ENCODE assay signal across 15 mouse cellular contexts in genomic region chr9:90166615-90167014, GRCm38 (mm10). TPM values are rescaled to one million over a fixed set of nuclear protein-coding genes. Genes with fewer than 3 reads are reported as not detected.
A peak's percentile ranks its signal among the peaks of the same experiment; 100 is the strongest.
DNase-seq lines count a peak whose midpoint lies in the region; ATAC-seq and TF ChIP-seq lines count a peak whose summit lies in the region.
"Had no signal": no experiment of that assay in that cellular context is flagged by ENCODE, and none has a peak within 500 bp of the region (broad histone marks: within the 10 kb centered on the region; RNA-seq: fewer than 3 reads in every experiment).

No protein-coding gene starts in this region.

- no peaks in the 10 kb centered on the region for H3K9me3 ChIP-seq in heart, embryonic 10.5 days
- H3K9me3 ChIP-seq in lung, postnatal 0 days (ENCODE audit: low read length) = no peaks in the 10 kb centered on the region
- H3K9me3 ChIP-seq: embryonic facial prominence, embryonic 12.5 days; forebrain, embryonic 10.5 days; liver, embryonic 13.5 days; neural tube, embryonic 15.5 days had no signal

- H3K27ac ChIP-seq in heart, embryonic 10.5 days = no peak overlapping the region
- no peak overlapping the region for H3K27ac ChIP-seq in lung, postnatal 0 days (ENCODE audit: low read length)
- H3K27ac ChIP-seq in thymus, adult 2 months (ENCODE audit: control insufficient read depth, insufficient read depth, low read length) = no peak overlapping the region
- H3K27ac ChIP-seq: embryonic facial prominence, embryonic 12.5 days; forebrain, embryonic 10.5 days; liver, embryonic 13.5 days; neural tube, embryonic 15.5 days had no signal

- no peak for TF ChIP-seq EP300 in lung, postnatal 0 days (IDR thresholded peaks at IDR 0.05)

- no peak overlapping the region for H3K4me3 ChIP-seq in heart, embryonic 10.5 days
- H3K4me3 ChIP-seq in lung, postnatal 0 days (ENCODE audit: low read depth, low read length) = no peak overlapping the region
- H3K4me3 ChIP-seq in thymus, adult 2 months (ENCODE audit: control insufficient read depth, insufficient read depth, low read length) = no peak overlapping the region
- H3K4me3 ChIP-seq: embryonic facial prominence, embryonic 12.5 days; forebrain, embryonic 10.5 days; liver, embryonic 13.5 days; neural tube, embryonic 15.5 days had no signal

- H3K4me1 ChIP-seq in heart, embryonic 10.5 days = 0 out of 2 replicates have a peak, but pooled peaks cover 12% of the 10 kb centered on the region
- H3K4me1 ChIP-seq in lung, postnatal 0 days (ENCODE audit: insufficient read depth, low read depth, low read length) = 0 out of 2 replicates have a peak, but pooled peaks cover 3% of the 10 kb centered on the region
- peaks cover 7% of the 10 kb centered on the region for H3K4me1 ChIP-seq in thymus, adult 2 months (replicated peaks; ENCODE audit: control insufficient read depth, insufficient read depth, low read length)

- TF ChIP-seq POLR2A in thymus, adult 2 months (IDR thresholded peaks at IDR 0.05; ENCODE audit: control insufficient read depth, extremely low read depth, insufficient read depth, low read length, poor library complexity) = no peak

- H3K27me3 ChIP-seq in heart, embryonic 10.5 days (ENCODE audit: insufficient read depth, poor library complexity, severe bottlenecking) = peaks cover 16% of the 10 kb centered on the region
- H3K27me3 ChIP-seq in lung, postnatal 0 days (replicated peaks; ENCODE audit: insufficient read depth, low read length) = no peaks in the 10 kb centered on the region
- peaks cover 10% of the 10 kb centered on the region; the same call in 1 of the 2 replicates for H3K27me3 ChIP-seq in thymus, adult 2 months (ENCODE audit: control insufficient read depth, insufficient read depth, low read length)
- H3K27me3 ChIP-seq: embryonic facial prominence, embryonic 12.5 days; neural tube, embryonic 15.5 days had no signal

- ATAC-seq in lung, postnatal 0 days = no peak

- peak; percentile 97 for DNase-seq in heart, adult 11 months
- no peak for DNase-seq in heart, embryonic 10.5 days (ENCODE audit: low spot score)
- DNase-seq in left cerebral cortex, postnatal 4 days = peak; percentile 46
- DNase-seq in left cerebral cortex, adult 18-20 months (ENCODE audit: low spot score in 2 of 2) = no peak
- peak; percentile 71 to 78 for DNase-seq in heart, postnatal 10 days
- no peak for DNase-seq in lung, postnatal 0 days (ENCODE audit: low spot score)
- no peak for DNase-seq in thymus, adult 2 months
- no peak for DNase-seq in cerebellum, adult 11 months
- DNase-seq: cerebellum, adult 9-11 months; liver, embryonic 13.5 days; thymus, postnatal 14 days had no signal

- WGBS in heart, embryonic 10.5 days = 76% methylated on average over 5 of the region's 5 CpGs
- 41% methylated on average over 5 of the region's 5 CpGs for WGBS in lung, postnatal 0 days
- 91% methylated on average over 5 of the region's 5 CpGs for WGBS in thymus, adult 2 months

- H3K9ac ChIP-seq in lung, postnatal 0 days (replicated peaks; ENCODE audit: low read depth) = no peak overlapping the region
- H3K9ac ChIP-seq: embryonic facial prominence, embryonic 12.5 days; liver, embryonic 13.5 days; neural tube, embryonic 15.5 days had no signal

- TF ChIP-seq CTCF in lung, postnatal 0 days (IDR thresholded peaks at IDR 0.05) = 0 out of 2 replicates have a peak, but pooled peaks have one; percentile 3
- TF ChIP-seq CTCF in thymus, adult 2 months (IDR thresholded peaks at IDR 0.05; ENCODE audit: borderline replicate concordance, control insufficient read depth, extremely low read depth, insufficient read depth, low read length, poor library complexity) = no peak

- no peak overlapping the region for H3K4me2 ChIP-seq in lung, postnatal 0 days (replicated peaks; ENCODE audit: low read depth, low read length)
- H3K4me2 ChIP-seq: embryonic facial prominence, embryonic 12.5 days; liver, embryonic 13.5 days; neural tube, embryonic 15.5 days had no signal

- intact Hi-C loops in left cerebral cortex, postnatal 4 days (cut with DNase I) = no loop called here
- intact Hi-C loops in heart, postnatal 10 days (cut with DNase I) = no loop called here

- peaks cover 3% of the 10 kb centered on the region; the same call in 1 of the 2 replicates for H3K36me3 ChIP-seq in heart, embryonic 10.5 days
- no peaks in the 10 kb centered on the region for H3K36me3 ChIP-seq in lung, postnatal 0 days (ENCODE audit: insufficient read depth, low read length)
- H3K36me3 ChIP-seq in thymus, adult 2 months (ENCODE audit: control insufficient read depth, insufficient read depth, low read length) = no peaks in the 10 kb centered on the region
- H3K36me3 ChIP-seq: liver, embryonic 13.5 days had no signal

RNA-seq across cellular contexts. Expression of gene Adamts7, which starts 3.7 kb away (rescaled TPM):
- polyA plus RNA-seq in heart, embryonic 10.5 days (2016; fragmentation: Nextera tagmentation; extraction: Ambion mirVana) = 5.6 and 7.0 TPM in 2 replicates
- 10 to 100 TPM in 1 of 2 experiments, 1 to 10 TPM in 1; 7.3 to 10.8 TPM for total RNA-seq in left cerebral cortex, postnatal 4 days (2021)
- total RNA-seq in left cerebral cortex, adult 18-20 months (2021) = under 1 TPM; 0.35 to 0.73 TPM
- 10 to 100 TPM; 21.8 to 24.0 TPM for total RNA-seq in heart, postnatal 10 days (2021)
- 4.1 and 5.4 TPM in 2 replicates for polyA plus RNA-seq in lung, postnatal 0 days (2015; fragmentation: Nextera tagmentation; extraction: Ambion mirVana)
- polyA plus RNA-seq in thymus, adult 2 months (2012; rRNA removed) = 3.5 and 5.0 TPM in 2 replicates
- total RNA-seq: megakaryocyte progenitor cell, adult 5-6 weeks had no signal

RNA-seq across cellular contexts. Expression of gene Morf4l1, which starts 52.0 kb away (rescaled TPM):
- polyA plus RNA-seq in heart, embryonic 10.5 days (2016; fragmentation: Nextera tagmentation; extraction: Ambion mirVana) = 430 and 475 TPM in 2 replicates
- 100 to 1,000 TPM; 436 to 445 TPM for total RNA-seq in left cerebral cortex, postnatal 4 days (2021)
- 100 to 1,000 TPM; 459 to 474 TPM for total RNA-seq in left cerebral cortex, adult 18-20 months (2021)
- total RNA-seq in heart, postnatal 10 days (2021) = 100 to 1,000 TPM; 292 to 311 TPM
- 283 and 290 TPM in 2 replicates for polyA plus RNA-seq in lung, postnatal 0 days (2015; fragmentation: Nextera tagmentation; extraction: Ambion mirVana)
- polyA plus RNA-seq in thymus, adult 2 months (2012; rRNA removed) = 93.0 and 104 TPM in 2 replicates

Comparison
In these comparisons a context has a peak if more than half of its experiments do, and no peak if none do; other contexts are left out.
1. DNase-seq: peak in heart, adult 11 months (single experiment), left cerebral cortex, postnatal 4 days (single experiment) and heart, postnatal 10 days (2 of 2); none in heart, embryonic 10.5 days (single experiment), left cerebral cortex, adult 18-20 months (0 of 2), lung, postnatal 0 days (single experiment), thymus, adult 2 months (single experiment) and cerebellum, adult 11 months (single experiment).
2. RNA of gene Adamts7, which starts 3.7 kb away (total RNA-seq): 21.8 to 24.0 TPM in heart, postnatal 10 days and 7.3 to 10.8 TPM in left cerebral cortex, postnatal 4 days; 0.35 to 0.73 TPM in left cerebral cortex, adult 18-20 months; every median in the first group is over 4 times any median in the second.